Mouse (Mus musculus) ES-CJ7 (cell line): ENCODE results near the gene Tspan13.

Experiments used
- DNase-seq: peaks from one replicate; pipeline ENCODE4 v3.0.0; 2011; ENCODE audit warnings: low read depth, low spot score

Tspan13 gene

GRCm38 (mm10) chr12:35977633-35978246, 64.6 kb downstream of the Tspan13 start:
- no peak for DNase-seq

DNA sequence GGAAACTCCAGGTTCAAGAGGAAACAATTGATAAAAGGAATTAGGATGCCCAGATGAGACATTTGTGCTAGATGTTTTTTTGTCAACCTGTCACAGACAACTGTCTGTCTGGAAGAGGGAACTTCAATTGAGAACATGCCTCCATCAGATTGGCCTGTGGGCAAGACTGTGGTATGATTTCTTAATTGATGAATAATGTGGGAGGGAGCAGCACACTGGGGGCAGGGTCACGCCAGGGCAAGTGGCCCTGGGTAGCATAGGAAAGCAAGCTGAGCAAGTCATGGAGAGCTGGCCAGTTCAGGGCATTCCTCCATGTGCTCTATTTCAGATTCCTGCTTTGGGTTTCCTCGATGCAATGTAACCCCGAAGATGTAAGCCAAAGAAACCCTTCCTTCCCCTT, 66.4 kb downstream of the Tspan13 start:
- no peak for DNase-seq

- no peak for DNase-seq
These were observed 75.5 kb downstream of the Tspan13 start for GRCm38 (mm10) chr12:35966768-35967141.

DNA sequence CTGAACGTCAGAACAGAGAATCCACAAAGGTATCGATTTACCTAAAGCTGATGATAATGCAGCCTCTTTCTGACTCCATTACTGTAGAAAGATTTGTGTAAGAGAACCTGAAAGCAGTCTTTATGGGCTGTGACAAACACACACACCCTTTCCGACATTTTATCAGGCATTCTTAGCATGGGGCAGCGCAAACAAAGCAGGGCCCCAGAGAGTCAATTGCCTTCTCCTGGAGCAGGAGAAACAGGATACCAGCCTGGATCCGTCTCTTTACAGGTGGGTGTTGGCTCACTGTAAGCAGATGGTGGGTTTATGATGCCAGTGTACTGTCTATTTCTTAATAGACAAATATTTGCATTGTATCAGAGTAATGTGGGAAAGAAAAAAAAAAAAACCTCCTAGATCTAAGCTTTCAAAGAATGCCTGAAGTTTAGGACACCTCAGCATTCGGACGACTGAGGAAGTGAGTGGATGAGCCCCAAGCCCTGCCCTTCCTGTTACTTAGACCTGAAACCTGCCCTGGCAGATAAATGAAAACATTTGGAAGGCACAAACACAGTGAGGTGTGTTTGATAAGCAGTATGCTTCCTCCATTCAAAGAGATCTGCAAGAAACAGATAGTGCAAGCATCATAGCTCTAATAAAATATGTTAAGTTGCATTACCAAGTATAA, 76.1 kb downstream of the Tspan13 start:
- DNase-seq = no peak
